Mouse (Mus musculus): ENCODE measurements around the gene Rab38. TPM values are rescaled to one million over a fixed set of nuclear protein-coding genes. Genes with fewer than 3 reads are reported as not detected.
A peak's percentile ranks its signal among the peaks of the same experiment; 100 is the strongest.

The Rab38 gene
- polyA plus RNA-seq, 1 experiment from 2014 or later: 0.43 TPM

DNA sequence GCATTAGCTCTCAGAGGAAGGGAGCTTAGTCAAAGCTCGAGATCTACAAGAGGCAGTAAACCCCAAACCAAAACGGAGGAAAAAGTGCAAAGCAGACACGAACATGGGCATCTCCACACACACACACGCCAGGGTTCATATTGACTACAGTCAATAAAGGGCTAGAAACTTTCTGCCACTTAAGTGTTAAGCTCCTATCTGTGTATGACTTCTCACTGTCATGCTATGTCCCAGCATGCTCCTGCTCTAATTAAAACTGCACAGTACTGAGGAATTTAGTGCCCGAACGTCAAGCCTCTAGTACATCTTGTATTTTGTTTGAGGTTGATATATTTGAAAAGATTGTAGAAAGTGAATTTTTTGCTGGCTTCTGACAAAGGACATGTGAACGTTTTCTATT, 52.6 kb downstream of the Rab38 start:
- Histone ChIP-seq H3K27me3 (ENCODE audit: control insufficient read depth, insufficient read depth, low read length) (no peaks in the 10 kb centered on the region), H3K36me3 (ENCODE audit: control insufficient read depth, insufficient read depth, low read length) (no peaks in the 10 kb centered on the region), H3K4me2 (ENCODE audit: low read length) (no peak overlapping the region), H3K9me3 (ENCODE audit: control insufficient read depth, low read length) (no peaks in the 10 kb centered on the region), H3K4me3 (replicated peaks; ENCODE audit: low read depth, low read length) (no peak overlapping the region), H3K9ac (replicated peaks; ENCODE audit: low read length) (no peak overlapping the region), H3K4me1 (ENCODE audit: control insufficient read depth, insufficient read depth, low read length) (no peaks in the 10 kb centered on the region), H3K27ac (replicated peaks; ENCODE audit: low read depth, low read length) (no peak overlapping the region)
- no peak for ATAC-seq (ENCODE audit: low FRiP score, low TSS enrichment)
- no peak for DNase-seq
- 82% methylated on average over 7 of the region's 7 CpGs for whole genome bisulfite sequencing

DNA sequence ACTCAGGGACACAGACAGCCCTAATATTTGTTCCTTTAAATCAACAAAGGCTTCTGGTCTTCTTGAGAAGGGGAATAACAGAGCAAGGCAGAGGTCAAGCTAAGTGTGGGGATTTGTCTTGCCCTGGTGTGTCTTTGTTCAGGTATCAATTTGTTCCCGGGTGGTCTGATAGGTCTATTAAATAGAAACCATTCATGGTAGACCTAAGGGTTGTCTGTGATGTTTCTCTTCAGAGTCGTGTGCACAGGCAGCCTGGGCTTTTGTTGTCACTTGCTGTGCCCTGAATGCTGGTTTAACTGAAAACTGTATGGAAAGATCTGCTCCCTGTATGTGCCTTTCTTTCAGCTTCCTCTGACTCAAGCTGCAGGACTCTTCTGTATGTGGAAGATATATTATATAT, 60.9 kb downstream of the Rab38 start:
- no peaks in the 10 kb centered on the region for H3K27me3 ChIP-seq (ENCODE audit: control insufficient read depth, insufficient read depth, low read length)
- ATAC-seq (ENCODE audit: low FRiP score, low TSS enrichment): no peak
- no peaks in the 10 kb centered on the region for H3K36me3 ChIP-seq (ENCODE audit: control insufficient read depth, insufficient read depth, low read length)
- no peak for DNase-seq
- H3K27ac ChIP-seq (replicated peaks; ENCODE audit: low read depth, low read length): no peak overlapping the region
- whole genome bisulfite sequencing: 2% methylated on average over 2 of the region's 2 CpGs
- H3K9ac ChIP-seq (replicated peaks; ENCODE audit: low read length): no peak overlapping the region
- H3K4me2 ChIP-seq (ENCODE audit: low read length): no peak overlapping the region
- no peaks in the 10 kb centered on the region for H3K9me3 ChIP-seq (ENCODE audit: control insufficient read depth, low read length)
- no peak overlapping the region for H3K4me3 ChIP-seq (replicated peaks; ENCODE audit: low read depth, low read length)
- H3K4me1 ChIP-seq (ENCODE audit: control insufficient read depth, insufficient read depth, low read length): no peaks in the 10 kb centered on the region

DNA sequence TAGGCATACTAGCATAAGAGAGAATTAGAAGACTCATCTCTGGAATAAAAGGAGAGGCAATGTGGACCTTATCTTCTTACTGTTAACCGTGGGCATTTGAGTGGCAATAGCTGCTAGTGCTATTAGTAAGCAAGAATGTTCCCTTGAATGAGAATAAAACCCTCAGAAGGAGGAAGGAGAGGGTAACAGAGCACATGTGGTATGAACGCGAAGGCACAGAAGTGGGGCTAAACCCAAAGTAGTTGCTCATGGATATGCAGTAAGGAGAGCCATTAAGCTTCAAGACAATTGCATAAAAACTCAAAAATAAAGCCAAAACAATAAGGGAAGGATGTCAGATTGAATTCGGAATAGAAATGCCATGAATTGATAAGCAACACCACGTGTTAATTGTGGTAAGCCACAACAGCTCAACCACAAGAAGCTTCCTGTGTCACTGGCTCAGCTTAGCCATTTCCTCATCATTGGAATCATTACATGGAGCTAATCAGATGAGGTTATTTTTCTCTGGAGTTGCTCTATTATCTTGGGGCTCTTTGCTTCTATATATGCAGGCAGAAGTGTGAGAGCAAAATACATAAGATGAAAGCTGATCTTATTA, 72.2 kb downstream of the Rab38 start:
- Histone ChIP-seq H3K36me3 (ENCODE audit: control insufficient read depth, insufficient read depth, low read length) (no peaks in the 10 kb centered on the region), H3K9ac (replicated peaks; ENCODE audit: low read length) (no peak overlapping the region), H3K27ac (replicated peaks; ENCODE audit: low read depth, low read length) (no peak overlapping the region), H3K27me3 (ENCODE audit: control insufficient read depth, insufficient read depth, low read length) (no peaks in the 10 kb centered on the region), H3K9me3 (ENCODE audit: control insufficient read depth, low read length) (no peaks in the 10 kb centered on the region), H3K4me2 (ENCODE audit: low read length) (no peak overlapping the region), H3K4me3 (replicated peaks; ENCODE audit: low read depth, low read length) (no peak overlapping the region), H3K4me1 (ENCODE audit: control insufficient read depth, insufficient read depth, low read length) (no peaks in the 10 kb centered on the region)
- ATAC-seq (ENCODE audit: low FRiP score, low TSS enrichment) (no peak), DNase-seq (no peak)
- 88% methylated on average over 5 of the region's 5 CpGs for WGBS

DNA sequence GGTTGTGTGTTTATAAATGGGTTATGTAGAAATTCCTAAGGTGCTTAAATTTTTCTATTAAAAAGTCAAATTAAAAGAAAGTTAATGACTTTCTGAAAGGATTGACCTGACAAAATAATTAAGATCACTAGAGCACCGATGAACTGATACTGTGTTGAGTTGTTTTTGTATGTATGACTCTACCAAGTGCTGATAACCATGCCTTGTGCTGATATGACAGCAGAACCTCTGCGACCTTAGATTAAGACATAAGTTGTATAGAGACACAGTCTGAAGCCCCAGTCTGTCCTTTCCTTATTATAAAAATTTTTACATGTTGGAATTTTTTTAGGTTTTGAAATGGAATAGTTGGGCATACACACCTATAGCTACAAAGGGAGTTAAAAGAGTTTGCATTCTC, 79.7 kb downstream of the Rab38 start:
- Histone ChIP-seq H3K9ac (replicated peaks; ENCODE audit: low read length) (no peak overlapping the region), H3K27ac (replicated peaks; ENCODE audit: low read depth, low read length) (no peak overlapping the region), H3K9me3 (ENCODE audit: control insufficient read depth, low read length) (no peaks in the 10 kb centered on the region), H3K36me3 (ENCODE audit: control insufficient read depth, insufficient read depth, low read length) (no peaks in the 10 kb centered on the region), H3K27me3 (ENCODE audit: control insufficient read depth, insufficient read depth, low read length) (no peaks in the 10 kb centered on the region), H3K4me3 (replicated peaks; ENCODE audit: low read depth, low read length) (no peak overlapping the region), H3K4me2 (ENCODE audit: low read length) (no peak overlapping the region), H3K4me1 (ENCODE audit: control insufficient read depth, insufficient read depth, low read length) (no peaks in the 10 kb centered on the region)
- ATAC-seq (ENCODE audit: low FRiP score, low TSS enrichment): no peak
- no peak for DNase-seq
- 90% methylated on average over 2 of the region's 2 CpGs for WGBS

DNA sequence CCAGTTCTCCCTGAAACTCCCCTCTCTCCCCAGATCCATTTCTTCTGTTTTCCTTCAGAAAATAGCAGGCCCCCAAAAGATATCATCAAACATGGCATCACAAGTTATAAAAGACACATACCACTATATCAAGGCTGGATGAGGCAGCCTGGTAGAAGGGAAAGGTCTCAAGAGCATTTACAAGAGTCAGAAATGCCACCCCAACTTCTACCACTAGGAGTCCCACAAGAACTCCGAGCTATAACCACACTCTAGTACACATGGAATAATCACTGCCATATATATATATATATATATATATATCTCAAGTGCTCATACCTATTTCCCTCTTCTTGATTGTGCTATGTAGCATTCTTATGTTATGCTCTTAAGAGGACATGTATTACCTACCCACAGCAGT, 92.4 kb downstream of the Rab38 start:
- no peaks in the 10 kb centered on the region for H3K36me3 ChIP-seq (ENCODE audit: control insufficient read depth, insufficient read depth, low read length)
- H3K27ac ChIP-seq (replicated peaks; ENCODE audit: low read depth, low read length): no peak overlapping the region
- no peak overlapping the region for H3K4me3 ChIP-seq (replicated peaks; ENCODE audit: low read depth, low read length)
- no peaks in the 10 kb centered on the region for H3K27me3 ChIP-seq (ENCODE audit: control insufficient read depth, insufficient read depth, low read length)
- no peak overlapping the region for H3K9ac ChIP-seq (replicated peaks; ENCODE audit: low read length)
- no peak for DNase-seq
- no peaks in the 10 kb centered on the region for H3K9me3 ChIP-seq (ENCODE audit: control insufficient read depth, low read length)
- H3K4me1 ChIP-seq (ENCODE audit: control insufficient read depth, insufficient read depth, low read length): no peaks in the 10 kb centered on the region
- 72% methylated on average over 1 of the region's 1 CpGs for WGBS
- no peak for ATAC-seq (ENCODE audit: low FRiP score, low TSS enrichment)
- H3K4me2 ChIP-seq (ENCODE audit: low read length): no peak overlapping the region

DNA sequence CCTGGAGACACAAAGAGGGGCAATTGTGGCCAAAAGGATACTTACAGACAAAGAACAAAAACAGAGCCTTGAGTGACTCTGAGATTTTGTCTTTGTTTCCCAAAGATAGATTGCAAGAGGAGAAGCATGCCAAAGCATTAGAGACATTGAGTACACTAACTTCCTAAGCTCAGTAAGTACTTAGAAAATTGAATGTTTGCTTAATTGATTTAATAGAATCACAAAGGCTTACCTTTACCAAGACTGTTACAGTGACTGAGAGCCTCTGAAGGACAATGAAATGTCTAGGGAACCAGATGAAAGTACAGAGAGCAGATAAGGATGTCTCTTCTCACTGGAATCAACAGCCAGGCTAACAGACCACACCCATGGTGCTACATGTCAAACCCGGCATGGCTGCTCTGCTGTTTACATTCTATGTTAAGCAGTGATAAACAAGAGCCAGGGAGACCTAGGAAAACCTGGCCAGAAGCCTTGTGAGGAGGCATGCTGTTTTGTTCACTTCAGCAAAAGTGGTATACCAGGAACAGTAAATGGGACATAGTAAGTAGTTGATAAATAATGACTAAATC, 97.1 kb downstream of the Rab38 start:
- H3K4me2 ChIP-seq (ENCODE audit: low read length): no peak overlapping the region
- DNase-seq: no peak
- no peaks in the 10 kb centered on the region for H3K4me1 ChIP-seq (ENCODE audit: control insufficient read depth, insufficient read depth, low read length)
- no peak overlapping the region for H3K9ac ChIP-seq (replicated peaks; ENCODE audit: low read length)
- no peak overlapping the region for H3K4me3 ChIP-seq (replicated peaks; ENCODE audit: low read depth, low read length)
- no peaks in the 10 kb centered on the region for H3K9me3 ChIP-seq (ENCODE audit: control insufficient read depth, low read length)
- H3K27ac ChIP-seq (replicated peaks; ENCODE audit: low read depth, low read length): no peak overlapping the region
- ATAC-seq (ENCODE audit: low FRiP score, low TSS enrichment): no peak
- H3K36me3 ChIP-seq (ENCODE audit: control insufficient read depth, insufficient read depth, low read length): no peaks in the 10 kb centered on the region
- H3K27me3 ChIP-seq (ENCODE audit: control insufficient read depth, insufficient read depth, low read length): no peaks in the 10 kb centered on the region
- 76% methylated on average over 1 of the region's 1 CpGs for WGBS

DNA sequence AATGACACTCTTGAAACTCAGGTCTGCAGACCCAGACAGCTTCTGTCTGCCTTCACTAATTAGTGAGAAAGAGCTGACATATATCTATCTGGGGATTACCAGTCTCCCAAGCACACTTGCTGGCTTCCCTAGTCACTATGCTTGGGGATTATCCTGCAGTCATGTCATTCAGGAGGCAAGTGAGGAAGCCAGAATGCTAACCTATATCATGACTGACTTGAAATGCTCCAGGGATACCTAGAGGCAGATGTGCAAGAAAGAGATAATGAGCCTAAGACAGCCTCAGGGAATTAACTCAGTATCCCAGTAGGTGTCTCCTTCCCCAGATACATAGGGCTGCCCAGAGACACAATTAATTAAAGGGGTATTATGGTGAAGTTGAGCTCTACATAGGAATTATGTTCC, 106.1 kb downstream of the Rab38 start:
- H3K9me3 ChIP-seq (ENCODE audit: control insufficient read depth, low read length): no peaks in the 10 kb centered on the region
- ATAC-seq (ENCODE audit: low FRiP score, low TSS enrichment): peak; percentile 69
- H3K9ac ChIP-seq (replicated peaks; ENCODE audit: low read length): no peak overlapping the region
- 0 out of 2 replicates have a peak, but pooled peaks cover 3% of the 10 kb centered on the region for H3K4me1 ChIP-seq (ENCODE audit: control insufficient read depth, insufficient read depth, low read length)
- DNase-seq: peak; percentile 43
- H3K27me3 ChIP-seq (ENCODE audit: control insufficient read depth, insufficient read depth, low read length): no peaks in the 10 kb centered on the region
- H3K4me2 ChIP-seq (ENCODE audit: low read length): no peak overlapping the region
- H3K36me3 ChIP-seq (ENCODE audit: control insufficient read depth, insufficient read depth, low read length): no peaks in the 10 kb centered on the region
- no peak overlapping the region for H3K4me3 ChIP-seq (replicated peaks; ENCODE audit: low read depth, low read length)
- peak overlapping the region; percentile 45; the same call in 1 of the 2 replicates for H3K27ac ChIP-seq (replicated peaks; ENCODE audit: low read depth, low read length)

DNA sequence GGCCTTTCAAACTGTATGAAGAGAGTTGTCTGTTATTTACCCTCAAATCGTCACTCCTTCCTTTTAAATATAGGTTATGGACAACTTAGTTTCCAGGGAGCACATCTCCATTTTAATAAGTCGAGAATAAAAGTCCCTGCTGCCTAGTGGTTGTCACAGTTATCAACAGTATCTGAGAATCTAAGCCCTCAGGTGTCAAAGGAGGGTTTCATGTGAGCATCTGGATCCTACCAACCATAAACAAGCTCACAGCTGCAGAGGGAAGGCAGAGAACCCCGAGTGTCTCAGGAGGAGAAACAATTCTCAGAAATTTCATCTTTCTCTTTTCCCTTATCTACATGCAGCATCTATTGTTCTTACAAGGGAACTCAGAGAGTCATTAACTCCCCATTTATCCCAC, 106.7 kb downstream of the Rab38 start:
- WGBS: 59% methylated on average over 3 of the region's 3 CpGs
- H3K27ac ChIP-seq (replicated peaks; ENCODE audit: low read depth, low read length): 0 out of 2 replicates have a peak overlapping the region, but pooled peaks have one; percentile 32

More for the DNA sequence above, 106.7 kb downstream of the Rab38 start:
- Histone ChIP-seq H3K4me1 (ENCODE audit: control insufficient read depth, insufficient read depth, low read length) (0 out of 2 replicates have a peak, but pooled peaks cover 3% of the 10 kb centered on the region), H3K27me3 (ENCODE audit: control insufficient read depth, insufficient read depth, low read length) (no peaks in the 10 kb centered on the region), H3K9me3 (ENCODE audit: control insufficient read depth, low read length) (no peaks in the 10 kb centered on the region), H3K4me2 (ENCODE audit: low read length) (no peak overlapping the region), H3K4me3 (replicated peaks; ENCODE audit: low read depth, low read length) (no peak overlapping the region), H3K9ac (replicated peaks; ENCODE audit: low read length) (no peak overlapping the region), H3K36me3 (ENCODE audit: control insufficient read depth, insufficient read depth, low read length) (no peaks in the 10 kb centered on the region)
- no peak for DNase-seq
- no peak for ATAC-seq (ENCODE audit: low FRiP score, low TSS enrichment)
